Mouse (Mus musculus) cerebellum, adult 18-20 months (tissue): ENCODE measurements at regions not wholly inside any gene's neighbourhood (a gene's known extent, or its start where the extent isn't known, plus 50 kb on each side); places are given as distances from the start of the nearest gene placed in this dataset.
A peak's percentile ranks its signal among the peaks of the same experiment; 100 is the strongest.

Source experiments
- DNase-seq, 2 experiments: peaks; one replicate each; pipeline ENCODE4 v3.0.0; 2021

DNA sequence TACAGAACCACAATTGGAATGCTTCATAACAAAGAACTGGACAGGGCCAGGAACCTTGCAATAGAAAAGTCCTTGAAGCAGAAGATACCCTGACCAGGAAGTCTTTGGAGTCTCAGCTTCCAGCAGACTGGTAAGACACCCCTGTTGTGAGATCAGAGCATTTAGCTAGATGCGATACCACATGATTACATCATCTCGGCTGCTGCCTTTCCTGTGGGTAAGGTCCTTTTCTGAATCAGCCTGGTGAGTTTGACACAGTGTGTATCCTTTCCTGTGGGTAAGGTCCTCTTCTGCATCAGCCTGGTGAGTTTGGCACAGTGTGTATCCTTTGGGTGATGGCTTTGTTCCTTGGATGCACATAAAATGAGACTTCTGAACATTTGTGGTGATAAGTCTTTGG, 317.6 kb downstream of the Bcl11a start:
- DNase-seq: no peak

DNA sequence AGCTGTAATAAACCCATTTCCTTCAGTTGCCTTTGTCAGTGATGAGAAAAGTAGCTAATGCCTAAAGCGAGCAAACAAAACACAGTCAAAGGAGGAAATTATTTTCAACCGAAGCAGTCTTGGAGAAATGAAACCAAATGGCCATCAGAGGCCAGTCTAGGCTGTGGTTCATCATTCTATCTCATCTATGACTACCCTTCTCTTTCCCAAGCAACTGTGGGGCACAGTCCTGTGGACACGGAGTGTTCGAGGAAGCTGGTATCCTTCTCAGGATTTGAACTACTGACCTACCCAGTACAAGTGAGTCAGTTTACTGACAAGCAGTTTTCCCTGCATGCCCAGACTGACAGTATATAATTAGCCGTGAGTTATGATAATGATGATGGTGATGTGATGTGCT, 319.1 kb downstream of the Bcl11a start:
- no peak for DNase-seq

DNA sequence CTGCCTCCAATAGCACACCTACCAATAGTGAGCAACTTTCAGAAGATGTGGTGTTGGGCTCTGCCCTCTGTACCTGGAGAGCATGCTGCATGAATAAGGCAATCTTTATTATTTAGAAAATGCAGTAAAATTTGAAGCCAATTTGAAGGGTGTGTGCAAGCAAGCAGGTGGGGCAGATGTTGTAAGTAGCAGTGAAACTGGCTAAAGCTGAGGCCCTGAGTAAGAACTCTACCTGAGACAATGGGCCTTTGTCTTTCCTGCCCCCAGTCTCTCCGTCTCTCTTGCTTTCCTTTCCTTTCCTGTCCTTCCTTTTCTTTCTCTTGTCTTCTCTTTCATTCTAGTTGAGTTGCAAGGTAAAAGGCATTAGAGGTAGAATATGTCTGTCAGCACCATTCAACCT, 319.9 kb downstream of the Bcl11a start:
- DNase-seq: no peak

GRCm38 (mm10) chr11:24401151-24401550, 323.3 kb downstream of the Bcl11a start:
- no peak for DNase-seq

DNA sequence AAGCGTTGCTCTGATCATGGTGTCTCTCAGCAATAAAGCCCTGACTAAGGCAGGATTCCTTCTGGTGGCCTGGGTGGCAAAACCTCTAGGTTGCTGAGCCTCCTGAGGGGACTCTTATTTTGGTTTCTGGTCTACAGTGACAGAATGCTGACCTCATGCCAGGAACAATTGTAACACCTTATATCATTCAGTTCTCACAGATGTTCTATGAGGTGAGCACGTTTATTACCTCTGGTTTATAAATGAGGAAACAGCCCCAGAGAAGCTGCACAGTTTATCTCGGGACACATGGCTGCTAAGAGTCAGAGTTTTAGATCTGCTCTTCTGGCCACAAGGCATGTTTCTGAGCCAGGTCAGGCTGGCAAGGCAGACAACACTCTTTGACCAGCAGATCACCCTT, 324.3 kb downstream of the Bcl11a start:
- no peak for DNase-seq

DNA sequence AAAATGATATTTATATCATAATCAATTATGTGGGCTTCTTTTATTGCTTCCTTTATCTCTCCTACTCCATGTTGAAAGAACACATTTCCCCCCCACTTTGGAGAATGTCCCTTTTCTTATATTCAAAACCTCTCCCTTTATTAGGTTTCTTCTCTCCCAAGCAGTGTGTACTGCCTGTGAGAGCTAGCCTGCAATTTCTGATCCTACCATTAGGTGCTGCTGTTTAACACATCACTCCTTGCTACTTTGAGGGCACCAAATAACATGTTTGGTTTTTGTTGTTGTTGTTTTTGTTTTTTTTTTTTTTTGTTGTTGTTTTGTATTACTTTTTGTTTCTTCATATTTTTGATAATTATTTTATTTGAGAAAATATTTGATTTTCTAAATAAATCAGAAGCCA, 336.9 kb downstream of the Bcl11a start:
- no peak for DNase-seq

DNA sequence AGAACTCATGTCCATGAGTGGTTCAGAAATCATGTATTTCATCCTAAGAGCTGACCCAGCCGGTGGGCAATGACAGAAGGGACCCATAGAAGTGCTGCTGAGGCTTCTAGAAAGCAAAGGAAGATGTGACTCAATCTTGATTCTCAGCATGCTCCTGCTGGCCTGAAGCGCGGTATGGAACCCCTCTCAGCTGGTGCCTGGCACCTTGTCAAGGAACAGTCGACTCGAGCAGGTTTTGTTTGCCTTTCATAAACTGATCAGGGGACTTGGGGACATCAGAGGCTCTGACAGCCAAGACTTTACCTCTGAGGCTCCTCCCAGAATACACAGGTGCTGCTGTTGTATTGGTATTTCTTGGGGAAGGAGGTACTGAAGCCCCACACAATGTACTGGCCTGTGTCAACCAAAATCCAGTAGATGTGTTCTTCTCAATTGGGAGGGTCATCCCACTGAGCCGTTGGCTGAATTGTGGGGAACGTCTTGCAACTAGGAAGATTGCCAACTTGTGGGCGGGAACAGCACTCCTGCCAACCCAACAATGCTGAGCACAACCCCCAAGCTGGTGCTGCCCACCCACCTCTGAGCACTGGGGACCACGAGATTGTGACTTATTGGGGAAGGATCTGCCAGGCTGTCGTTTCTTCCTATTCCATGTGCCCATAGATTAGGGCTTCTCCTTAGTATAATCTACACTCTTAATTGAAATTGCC, 344.4 kb downstream of the Bcl11a start:
- DNase-seq: no peak

GRCm38 (mm10) chr11:24423278-24423677, 345.4 kb downstream of the Bcl11a start:
- no peak for DNase-seq

DNA sequence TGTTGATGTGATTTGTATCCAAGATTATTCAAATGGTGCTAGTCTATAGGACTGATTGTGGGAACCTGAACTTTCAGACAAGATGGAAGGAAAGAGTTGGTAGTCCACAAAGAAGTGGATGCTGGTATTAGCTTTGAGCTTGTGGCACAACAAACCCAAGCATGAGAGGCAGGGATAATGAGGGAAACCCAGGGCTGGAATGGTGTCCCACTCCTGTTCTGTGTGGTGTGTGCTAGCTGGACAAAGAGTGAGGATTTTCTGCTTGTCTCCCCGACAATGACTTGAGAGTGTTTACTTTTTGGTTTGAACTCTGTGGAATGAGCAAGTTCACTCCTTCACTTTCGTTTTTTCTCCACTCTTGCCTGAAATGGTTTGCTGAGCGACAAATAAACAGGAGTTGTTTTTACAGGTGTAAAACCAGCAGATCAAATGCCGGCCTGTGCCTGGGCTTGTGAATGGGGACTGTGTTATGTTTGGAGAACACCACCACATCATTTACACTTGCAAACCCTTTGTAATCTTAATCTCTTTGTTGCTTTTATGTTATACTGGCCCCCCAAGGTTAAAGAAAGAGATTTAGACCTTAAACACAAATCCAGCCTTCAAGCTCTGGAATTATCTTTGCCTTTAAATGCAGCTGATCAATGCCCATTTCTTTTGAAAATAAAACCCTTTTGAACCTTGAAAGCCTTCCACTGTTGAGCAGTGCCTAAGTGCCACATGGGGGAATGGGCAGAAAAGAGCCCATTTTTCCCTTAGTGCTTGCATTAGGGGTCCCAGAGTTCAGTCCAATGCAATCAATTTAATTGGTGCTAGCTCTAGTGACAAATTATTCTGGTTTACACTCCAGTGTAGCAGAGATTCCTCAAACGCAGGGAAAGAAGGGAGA, 349.4 kb downstream of the Bcl11a start:
- DNase-seq: no peak

DNA sequence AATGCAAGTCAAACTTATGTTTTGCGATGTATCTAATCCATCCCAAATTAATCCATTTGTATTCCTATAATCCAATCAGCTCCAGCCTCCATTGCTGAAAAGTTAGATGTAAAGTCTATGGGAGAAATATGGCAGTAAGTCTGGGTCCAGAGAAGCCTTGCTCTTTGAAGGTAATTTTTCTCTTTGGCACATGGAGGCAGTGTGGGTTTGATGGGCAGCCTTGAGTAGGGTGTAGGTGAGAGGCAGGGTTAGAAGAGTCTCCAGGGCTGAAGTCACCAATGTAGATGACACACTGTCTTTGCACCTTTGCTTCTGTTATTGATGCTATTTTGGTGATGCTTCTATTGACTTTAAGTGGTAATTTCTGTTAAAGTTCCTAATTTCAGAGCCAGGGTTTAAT, 370.8 kb downstream of the Bcl11a start:
- DNase-seq: no peak

GRCm38 (mm10) chr11:24452267-24452666, 374.4 kb downstream of the Bcl11a start:
- no peak for DNase-seq

GRCm38 (mm10) chr11:24464642-24465041, 386.8 kb downstream of the Bcl11a start:
- no peak for DNase-seq

DNA sequence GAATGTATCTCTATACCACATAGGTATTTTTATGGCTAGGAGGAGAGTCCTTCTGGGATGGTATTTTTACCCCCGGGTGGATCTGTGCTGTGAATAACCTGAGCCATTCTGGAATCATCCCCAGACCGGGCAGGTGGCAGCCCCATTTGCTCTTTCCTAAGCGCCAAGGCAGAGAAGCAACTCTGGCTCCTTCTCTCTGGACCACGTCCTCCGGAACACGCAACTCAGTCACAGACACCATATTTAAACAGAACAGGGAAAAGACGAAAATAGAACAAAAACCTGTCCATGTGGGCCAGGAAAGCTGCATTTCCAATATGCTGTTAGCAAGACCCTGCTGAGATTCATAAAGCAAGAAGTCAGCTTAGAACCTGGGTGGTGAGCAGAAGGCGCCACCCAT, 389.6 kb downstream of the Bcl11a start:
- DNase-seq: peak; percentile 6 to 58

DNA sequence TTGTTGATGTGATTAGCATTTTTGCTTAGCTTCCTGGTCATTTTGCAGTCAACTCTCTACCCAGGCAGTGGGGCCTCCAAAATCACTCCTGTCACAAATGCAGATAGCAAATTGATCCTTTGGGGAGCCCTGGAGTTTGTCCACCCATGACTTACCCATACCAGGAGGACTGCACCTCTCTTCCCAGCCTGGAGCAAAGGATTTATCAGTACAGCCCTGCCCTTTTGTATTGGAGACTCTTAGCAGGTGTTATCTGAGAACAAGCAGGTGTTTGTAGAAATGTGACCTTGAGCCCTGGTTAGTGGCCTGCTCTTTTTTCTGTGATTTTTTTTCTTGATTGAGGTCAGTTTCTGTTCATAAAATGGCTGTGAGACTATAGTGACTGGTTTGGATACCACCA, 392.6 kb downstream of the Bcl11a start:
- DNase-seq: no peak

GRCm38 (mm10) chr11:24472617-24473367, 394.9 kb downstream of the Bcl11a start:
- no peak for DNase-seq

GRCm38 (mm10) chr11:24473368-24474010, 395.6 kb downstream of the Bcl11a start:
- peak; percentile 5 to 31 for DNase-seq

- no peak for DNase-seq
Observed at GRCm38 (mm10) chr11:24502722-24503424, 425.0 kb downstream of the Bcl11a start.

DNA sequence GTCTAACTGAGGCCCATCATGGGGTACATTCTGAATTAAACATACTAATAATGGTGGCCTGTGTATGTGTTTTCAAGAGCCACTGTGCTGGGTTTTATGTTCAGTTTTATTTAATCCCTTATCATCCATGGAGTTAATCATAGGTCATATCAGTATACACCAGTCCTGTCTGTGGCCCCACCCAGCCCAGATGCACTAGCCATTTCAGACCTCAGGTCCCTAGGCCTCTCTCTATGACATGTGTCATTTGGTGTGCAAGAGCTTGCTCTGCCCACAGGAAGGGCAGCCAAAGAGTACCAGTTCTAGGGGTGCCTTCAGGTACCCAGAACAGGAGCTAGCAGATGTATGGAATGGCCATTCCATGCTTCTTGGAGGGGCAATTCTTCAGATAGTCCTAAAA, 437.7 kb downstream of the Bcl11a start:
- no peak for DNase-seq

GRCm38 (mm10) chr11:24535462-24535861, 457.6 kb downstream of the Bcl11a start:
- DNase-seq: no peak

DNA sequence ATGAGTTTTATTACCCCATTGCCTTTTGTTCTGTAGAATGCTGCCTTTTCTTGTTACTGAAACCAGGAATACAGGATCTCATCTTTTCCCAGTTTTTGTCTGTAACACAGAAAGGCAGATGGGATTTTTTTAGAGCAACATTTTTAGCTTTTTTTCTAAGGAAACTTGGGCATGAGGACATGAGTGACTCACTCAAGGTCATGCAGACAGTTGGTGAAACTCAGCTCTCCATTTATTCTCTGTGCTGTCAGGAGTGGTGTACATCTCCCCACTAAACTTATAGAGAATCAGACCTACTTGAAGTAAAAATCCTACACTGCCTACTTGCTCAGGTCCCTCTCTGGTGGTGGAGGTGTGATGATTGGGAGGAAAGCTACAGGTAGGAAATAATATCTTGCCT, 459.9 kb downstream of the Bcl11a start:
- DNase-seq: no peak

DNA sequence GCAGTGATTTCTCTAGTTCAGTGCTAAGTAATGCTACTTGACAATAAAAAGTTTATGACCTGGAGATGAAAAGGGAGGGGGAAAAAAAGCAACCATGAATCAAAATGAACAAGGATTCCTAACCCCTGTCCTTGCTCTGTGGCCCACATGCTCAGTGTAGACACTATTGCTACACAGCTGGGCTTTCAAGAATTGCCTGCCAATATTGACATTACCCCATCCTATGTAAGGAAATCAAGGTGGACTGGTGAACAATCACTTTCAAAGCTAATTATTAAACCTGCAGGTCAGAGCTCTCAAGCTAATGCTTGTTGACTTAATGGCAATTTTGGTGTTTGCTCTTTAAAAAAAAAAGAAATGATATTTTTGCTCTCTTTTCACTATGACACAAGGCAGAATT, 491.8 kb downstream of the Bcl11a start:
- DNase-seq: no peak

DNA sequence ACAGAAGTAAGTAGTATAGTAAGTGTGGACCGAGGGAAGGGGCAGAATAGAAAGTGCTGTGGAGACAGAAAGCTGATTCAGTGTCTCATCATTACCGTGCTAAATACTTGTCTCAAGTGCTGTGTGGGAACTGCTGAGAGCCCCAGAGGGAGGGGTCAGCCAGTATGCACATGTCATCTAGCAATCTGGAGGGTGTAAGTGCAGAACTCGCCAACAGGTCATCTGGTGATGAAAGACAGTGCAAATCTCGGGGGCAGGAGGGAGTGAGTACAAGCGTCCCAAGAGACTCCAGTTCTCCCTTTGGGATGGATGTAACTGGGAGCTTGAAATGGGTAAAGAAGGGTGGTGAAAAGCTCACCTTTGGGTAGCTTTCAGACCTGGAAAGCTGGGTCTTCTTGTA, 535.7 kb downstream of the Bcl11a start:
- no peak for DNase-seq
